Mouse (Mus musculus): ENCODE measurements around the gene Magea6. TPM values are rescaled to one million over a fixed set of nuclear protein-coding genes. Genes with fewer than 3 reads are reported as not detected.
"Not testable (repeated sequence)": the region's sequence is repeated elsewhere in the genome, so short reads cannot be mapped to it uniquely, and the experiment has no call there.

Gene Magea6
- 0.22 and 0.31 TPM in 2 replicates for polyA plus RNA-seq (2012; rRNA removed)

DNA sequence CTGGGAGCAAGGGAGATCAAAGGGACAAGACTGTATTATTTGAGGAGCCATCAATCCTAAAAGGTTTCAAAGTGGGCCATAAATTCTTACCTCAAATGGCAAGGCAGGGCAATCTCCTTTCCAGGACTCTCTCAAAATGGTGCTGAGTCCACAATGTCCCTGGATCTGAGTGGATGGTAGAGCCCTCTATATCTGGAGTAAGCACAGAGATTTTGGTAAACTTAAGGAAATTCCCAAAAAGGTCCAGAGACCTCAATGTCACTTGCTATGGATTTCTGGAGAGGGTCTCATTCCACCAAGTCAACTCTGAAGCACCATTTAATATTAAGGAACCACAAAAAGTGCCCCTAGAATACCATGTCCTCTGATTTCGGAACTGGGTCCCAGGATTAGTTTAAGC, at the start of gene Magea6:
Gene Magea6, minus strand, starts transcription at position 101 of the 400 bp plus-strand sequence.
- not testable (repeated sequence) for H3K4me1 ChIP-seq (ENCODE audit: control insufficient read depth, insufficient read depth, low read length); H3K27me3 ChIP-seq (ENCODE audit: control insufficient read depth, insufficient read depth, low read length); H3K36me3 ChIP-seq (ENCODE audit: control insufficient read depth, insufficient read depth, low read length); H3K4me3 ChIP-seq (ENCODE audit: control insufficient read depth, low read depth, low read length); H3K27ac ChIP-seq (ENCODE audit: control insufficient read depth, insufficient read depth, low read depth, low read length)

DNA sequence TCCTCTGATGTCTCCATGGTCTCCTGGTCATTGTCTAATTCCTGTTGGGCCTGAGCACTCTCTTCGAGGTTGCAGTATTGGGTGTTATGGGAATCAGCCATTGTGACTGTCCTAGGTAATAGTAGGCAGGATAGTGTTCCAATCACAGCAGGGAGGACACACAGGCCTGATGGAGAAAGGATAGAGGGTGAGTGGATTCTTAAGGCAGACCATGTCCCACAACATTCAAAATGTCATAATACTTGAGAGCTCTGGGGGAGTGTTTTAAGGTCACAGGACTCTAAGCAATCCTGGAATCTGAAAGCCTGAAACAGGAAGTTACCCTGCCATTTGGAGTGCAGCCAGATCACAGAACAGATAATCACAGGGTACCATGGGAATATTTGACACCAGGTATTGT, 13.6 kb upstream of the Magea6 start, which contains the start of gene Magea3:
Gene Magea3, minus strand, starts transcription at position 101 of the 400 bp plus-strand sequence.
- H3K36me3 ChIP-seq (ENCODE audit: control insufficient read depth, insufficient read depth, low read length); H3K4me3 ChIP-seq (ENCODE audit: control insufficient read depth, low read depth, low read length); H3K27ac ChIP-seq (ENCODE audit: control insufficient read depth, insufficient read depth, low read depth, low read length); H3K4me1 ChIP-seq (ENCODE audit: control insufficient read depth, insufficient read depth, low read length); H3K27me3 ChIP-seq (ENCODE audit: control insufficient read depth, insufficient read depth, low read length): not testable (repeated sequence)

GRCm38 (mm10) chrX:154890167-154890566, 45.6 kb downstream of the Magea6 start, which contains the start of gene Cldn34b1:
Cldn34b1 (minus strand) TSS chrX:154890267.
- H3K4me1 ChIP-seq (ENCODE audit: control insufficient read depth, insufficient read depth, low read length); H3K4me3 ChIP-seq (ENCODE audit: control insufficient read depth, low read depth, low read length); H3K27me3 ChIP-seq (ENCODE audit: control insufficient read depth, insufficient read depth, low read length); H3K36me3 ChIP-seq (ENCODE audit: control insufficient read depth, insufficient read depth, low read length); H3K27ac ChIP-seq (ENCODE audit: control insufficient read depth, insufficient read depth, low read depth, low read length): not testable (repeated sequence)

Other genes with a start within 250 kb of the Magea6 start
- 12.9 and 17.2 TPM in 2 replicates for gene Cldn34b1, start 45.7 kb downstream of the Magea6 start, polyA plus RNA-seq (2012; rRNA removed)
- 0.43 and 0.57 TPM in 2 replicates for gene Magea3, start 13.5 kb upstream of the Magea6 start, polyA plus RNA-seq (2012; rRNA removed)
- gene Magea8, start 59.9 kb upstream of the Magea6 start, polyA plus RNA-seq (2012; rRNA removed) = 0.69 and 1.2 TPM in 2 replicates
- gene Magea5, start 127.2 kb upstream of the Magea6 start, polyA plus RNA-seq (2012; rRNA removed) = 0.72 and 0.77 TPM in 2 replicates
- gene Magea1, start 153.8 kb upstream of the Magea6 start, polyA plus RNA-seq (2012; rRNA removed) = not detected in 2 replicates
- gene Magea2, start 157.7 kb upstream of the Magea6 start, polyA plus RNA-seq (2012; rRNA removed) = 0.32 and 0.65 TPM in 2 replicates
- 14.5 and 24.1 TPM in 2 replicates for gene Cldn34b2, start 192.4 kb upstream of the Magea6 start, polyA plus RNA-seq (2012; rRNA removed)

All from testis, adult 2 months (tissue).